9 mouse cellular contexts compared by ENCODE assay signal in genomic region chr3:55782771-55783170, GRCm38 (mm10). TPM values are rescaled to one million over a fixed set of nuclear protein-coding genes. Genes with fewer than 3 reads are reported as not detected.
A peak's percentile ranks its signal among the peaks of the same experiment; 100 is the strongest.
DNase-seq lines count a peak whose midpoint lies in the region; ATAC-seq lines count a peak whose summit lies in the region.
"Had no signal": no experiment of that assay in that cellular context is flagged by ENCODE, and none has a peak within 500 bp of the region (broad histone marks: within the 10 kb centered on the region; RNA-seq: fewer than 3 reads in every experiment).

No protein-coding gene starts in this region.

- peaks cover 47% of the 10 kb centered on the region for H3K27me3 ChIP-seq in forebrain, embryonic 16.5 days (replicated peaks; ENCODE audit: control insufficient read depth, insufficient read depth, low read length)
- H3K27me3 ChIP-seq in intestine, embryonic 15.5 days (replicated peaks) = peaks cover 48% of the 10 kb centered on the region
- peaks cover 24% of the 10 kb centered on the region; the same call in 1 of the 2 replicates for H3K27me3 ChIP-seq in midbrain, embryonic 12.5 days

- WGBS in forebrain, embryonic 16.5 days = 6% methylated on average over 22 of the region's 22 CpGs
- WGBS in intestine, embryonic 15.5 days = 23% methylated on average over 22 of the region's 22 CpGs
- under 1% methylated on average over 22 of the region's 22 CpGs for WGBS in midbrain, embryonic 12.5 days

- H3K27ac ChIP-seq in forebrain, embryonic 16.5 days (ENCODE audit: low read length) = no peak overlapping the region
- H3K27ac ChIP-seq in intestine, embryonic 15.5 days = no peak overlapping the region
- peak overlapping the region; percentile 94 for H3K27ac ChIP-seq in midbrain, embryonic 12.5 days (replicated peaks)

- peak overlapping the region; percentile 29 for H3K4me2 ChIP-seq in forebrain, embryonic 16.5 days (ENCODE audit: low read length)
- peak overlapping the region; percentile 41 for H3K4me2 ChIP-seq in intestine, embryonic 15.5 days (replicated peaks)
- H3K4me2 ChIP-seq in midbrain, embryonic 12.5 days (replicated peaks) = peak overlapping the region; percentile 60

- ATAC-seq in forebrain, embryonic 16.5 days = no peak
- ATAC-seq in intestine, embryonic 15.5 days = no peak
- ATAC-seq in midbrain, embryonic 12.5 days (ENCODE audit: low FRiP score, low read depth) = no peak

- H3K4me1 ChIP-seq in forebrain, embryonic 16.5 days (replicated peaks; ENCODE audit: control insufficient read depth, insufficient read depth, low read length) = peaks cover 33% of the 10 kb centered on the region
- peaks cover 12% of the 10 kb centered on the region for H3K4me1 ChIP-seq in intestine, embryonic 15.5 days (replicated peaks)
- peaks cover 47% of the 10 kb centered on the region for H3K4me1 ChIP-seq in midbrain, embryonic 12.5 days

- no peaks in the 10 kb centered on the region for H3K36me3 ChIP-seq in forebrain, embryonic 16.5 days (ENCODE audit: control insufficient read depth, insufficient read depth)
- H3K36me3 ChIP-seq in intestine, embryonic 15.5 days = no peaks in the 10 kb centered on the region
- no peaks in the 10 kb centered on the region for H3K36me3 ChIP-seq in midbrain, embryonic 12.5 days

- no peaks in the 10 kb centered on the region for H3K9me3 ChIP-seq in forebrain, embryonic 16.5 days (ENCODE audit: control insufficient read depth, low read length)
- H3K9me3 ChIP-seq in intestine, embryonic 15.5 days = no peaks in the 10 kb centered on the region
- H3K9me3 ChIP-seq in midbrain, embryonic 12.5 days = no peaks in the 10 kb centered on the region

- intact Hi-C loops in left cerebral cortex, postnatal 4 days (cut with DNase I) = no loop called here

- peak; percentile 46 for DNase-seq in left cerebral cortex, postnatal 4 days
- DNase-seq in left cerebral cortex, adult 18-20 months (ENCODE audit: low spot score in 2 of 2) = no peak
- DNase-seq in adrenal gland, postnatal 25 days = peak; percentile 14
- DNase-seq in layer of hippocampus, postnatal 36 days = no peak
- DNase-seq in frontal cortex, postnatal 36 days (ENCODE audit: low spot score in 2 of 2) = no peak

- H3K9ac ChIP-seq in forebrain, embryonic 16.5 days (replicated peaks; ENCODE audit: low read depth, low read length) = peak overlapping the region; percentile 6; the same call in 1 of the 2 replicates
- H3K9ac ChIP-seq in intestine, embryonic 15.5 days = 0 out of 2 replicates have a peak overlapping the region, but pooled peaks have one; percentile 3
- peak overlapping the region; percentile 86 for H3K9ac ChIP-seq in midbrain, embryonic 12.5 days (replicated peaks)

- peak overlapping the region; percentile 24 for H3K4me3 ChIP-seq in forebrain, embryonic 16.5 days (replicated peaks; ENCODE audit: low read length)
- peak overlapping the region; percentile 27 for H3K4me3 ChIP-seq in intestine, embryonic 15.5 days (replicated peaks)
- H3K4me3 ChIP-seq in midbrain, embryonic 12.5 days = peak overlapping the region; percentile 70

RNA-seq across cellular contexts. Expression of gene Mab21l1, which starts 0.5 kb away (rescaled TPM):
- total RNA-seq in left cerebral cortex, postnatal 4 days (2021) = 1 to 10 TPM; 1.3 to 4.3 TPM
- 1 to 10 TPM; 1.8 to 2.1 TPM for total RNA-seq in left cerebral cortex, adult 18-20 months (2021)
- 1.6 and 1.9 TPM in 2 replicates for total RNA-seq in adrenal gland, postnatal 25 days (2021)
- 17.5 and 32.2 TPM in 2 replicates for polyA plus RNA-seq in forebrain, embryonic 16.5 days (2015; fragmentation: Nextera tagmentation; extraction: Ambion mirVana)
- polyA plus RNA-seq in intestine, embryonic 15.5 days (2015; fragmentation: Nextera tagmentation; extraction: Ambion mirVana) = 10.7 and 13.0 TPM in 2 replicates
- polyA plus RNA-seq in midbrain, embryonic 12.5 days (2016; fragmentation: Nextera tagmentation; extraction: Ambion mirVana) = 148 and 164 TPM in 2 replicates
- total RNA-seq in layer of hippocampus, postnatal 36 days (2021) = under 1 TPM; 0.62 to 0.88 TPM
- total RNA-seq: liver, adult 2 months had no signal
- polyA plus RNA-seq: liver, adult 2 months had no signal

Comparison
In these comparisons a context has a peak if more than half of its experiments do, and no peak if none do; other contexts are left out.
1. DNase-seq: peak in left cerebral cortex, postnatal 4 days (single experiment) and adrenal gland, postnatal 25 days (single experiment); none in left cerebral cortex, adult 18-20 months (0 of 2), layer of hippocampus, postnatal 36 days (0 of 2) and frontal cortex, postnatal 36 days (0 of 2).
2. H3K9ac ChIP-seq: peak in every context shown above with its lines; median percentile 86 in midbrain, embryonic 12.5 days; 6 in forebrain, embryonic 16.5 days; 3 in intestine, embryonic 15.5 days.
3. Peak in every context shown above with its lines, with median percentiles within 50 percentile points of each other: H3K4me2 ChIP-seq and H3K4me3 ChIP-seq.